Mouse (Mus musculus): ENCODE results near the gene Nanp.

Gene Nanp

GRCm38 (mm10) chr2:151039232-151039695 is at the start of gene Nanp, which contains the start of gene Ninl:
TSS of gene Nanp (minus strand) at chr2:151039398.
TSS of gene Ninl (minus strand) at chr2:151039382.
- DNase-seq, result peak; percentile 94

- no peak for DNase-seq
These were observed 17.4 kb upstream of the Nanp start for GRCm38 (mm10) chr2:151056637-151057036.

- no peak for DNase-seq
These were observed 1.2 kb upstream of the Nanp start for GRCm38 (mm10) chr2:151040411-151040810.

- no peak for DNase-seq
These were observed 528 bp upstream of the Nanp start for GRCm38 (mm10) chr2:151039726-151040125.

GRCm38 (mm10) chr2:151038811-151039222 is 381 bp downstream of the Nanp start:
- DNase-seq, result no peak

- peak; percentile 12 for DNase-seq
These were observed 1.2 kb downstream of the Nanp start for GRCm38 (mm10) chr2:151037876-151038552.

GRCm38 (mm10) chr2:151037292-151037691 is 1.9 kb downstream of the Nanp start:
- DNase-seq, result no peak

GRCm38 (mm10) chr2:151036721-151037120 is 2.5 kb downstream of the Nanp start:
- DNase-seq, result no peak

- no peak for DNase-seq
These were observed 4.8 kb downstream of the Nanp start for GRCm38 (mm10) chr2:151034435-151034834.

- DNase-seq, result no peak
These were observed 18.0 kb downstream of the Nanp start for GRCm38 (mm10) chr2:151021158-151021557.

- DNase-seq, result no peak
These were observed 23.9 kb downstream of the Nanp start for GRCm38 (mm10) chr2:151015316-151015715.

- no peak for DNase-seq
These were observed 27.9 kb downstream of the Nanp start for GRCm38 (mm10) chr2:151011273-151011672.

- no peak for DNase-seq
These were observed 29.6 kb downstream of the Nanp start for GRCm38 (mm10) chr2:151009515-151010085.

GRCm38 (mm10) chr2:151008939-151009509 is 30.2 kb downstream of the Nanp start:
- peak; percentile 40 for DNase-seq

- no peak for DNase-seq
These were observed 30.7 kb downstream of the Nanp start for GRCm38 (mm10) chr2:151008517-151008932.

GRCm38 (mm10) chr2:151008006-151008405 is 31.2 kb downstream of the Nanp start:
- no peak for DNase-seq

- DNase-seq, result no peak
These were observed 32.8 kb downstream of the Nanp start for GRCm38 (mm10) chr2:151006281-151006945.

- no peak for DNase-seq
These were observed 34.8 kb downstream of the Nanp start for GRCm38 (mm10) chr2:151004390-151004789.

- no peak for DNase-seq
These were observed 35.4 kb downstream of the Nanp start for GRCm38 (mm10) chr2:151003796-151004195.

GRCm38 (mm10) chr2:151001619-151002175 is 37.5 kb downstream of the Nanp start:
- DNase-seq, result no peak

- DNase-seq, result peak; percentile 30
These were observed 38.6 kb downstream of the Nanp start for GRCm38 (mm10) chr2:151000402-151001178.

GRCm38 (mm10) chr2:150999021-150999420 is 40.2 kb downstream of the Nanp start:
- DNase-seq, result no peak

All from thymus, postnatal 14 days (tissue).